Mouse (Mus musculus) hindbrain, postnatal 0 days (tissue): Measurements from ENCODE around the gene Selenoh. TPM values are rescaled to one million over a fixed set of nuclear protein-coding genes. Genes with fewer than 3 reads are reported as not detected.

ENCODE experiments used
- ATAC-seq: fragments of 200-750 bp; cut with Nextera tagmentation; 2 replicates; pipeline ENCODE4 v1.8.0; 2017; ENCODE audit warnings: mild to moderate bottlenecking, moderate TSS enrichment, moderate library complexity
- DNase-seq: peaks from one replicate; pipeline ENCODE4 v3.0.0-alpha.2; 2015; ENCODE audit warnings: low spot score
- H3K27ac ChIP-seq: fragments of 300-500 bp; sonication (generic); 2 replicates; pipeline ENCODE4 v1.5.1; 2014; ENCODE audit warnings: mild to moderate bottlenecking
- H3K27me3 ChIP-seq: fragments of 300-500 bp; sonication (generic); 2 replicates; pipeline ENCODE4 v1.6.1; 2014; ENCODE audit warnings: low read length, mixed read lengths; ENCODE audit not compliant: insufficient read depth
- H3K36me3 ChIP-seq: fragments of 300-500 bp; sonication (generic); 2 replicates; pipeline ENCODE4 v1.6.1; 2014; ENCODE audit warnings: low read length, mixed read lengths; ENCODE audit not compliant: insufficient read depth
- H3K4me1 ChIP-seq: fragments of 300-500 bp; sonication (generic); 2 replicates; pipeline ENCODE4 v1.6.1; 2014; ENCODE audit warnings: antibody characterized with exemption, low read length, mixed read lengths; ENCODE audit not compliant: insufficient read depth
- H3K4me2 ChIP-seq: fragments of 300-500 bp; sonication (generic); 2 replicates; pipeline ENCODE4 v1.6.1; 2014; ENCODE audit warnings: low read depth, mild to moderate bottlenecking, low read length, moderate library complexity, mixed read lengths
- H3K4me3 ChIP-seq: fragments of 300-500 bp; sonication (generic); 2 replicates; pipeline ENCODE4 v1.5.1; 2014; ENCODE audit warnings: low read length
- H3K9ac ChIP-seq: fragments of 300-500 bp; sonication (generic); replicated peaks from 2 replicates; pipeline ENCODE4 v1.6.1; 2014; ENCODE audit warnings: mild to moderate bottlenecking, low read length, moderate library complexity, mixed read lengths
- H3K9me3 ChIP-seq: fragments of 300-500 bp; sonication (generic); 2 replicates; pipeline ENCODE4 v1.6.1; 2016; ENCODE audit warnings: low read length, mixed read lengths
- CTCF ChIP-seq: IDR thresholded peaks from 2 replicates; pipeline ENCODE4 v1.5.1; 2016; ENCODE audit warnings: antibody characterized with exemption, control low read depth, low read depth
- WGBS: fragments of 180-500 bp; shearing (Covaris S2); extraction: QIAGEN DNeasy Blood & Tissue Kit; methylation state at CpG from one replicate; pipeline ENCODE4 v1.1.7; 2014; 5-methylcytosine and 5-hydroxymethylcytosine counted together
- polyA plus RNA-seq: library from polyadenylated mRNA; unstranded; fragments of >200 nt; fragmentation: Nextera tagmentation; extraction: Ambion mirVana; gene quantifications from 2 replicates; pipeline ENCODE4 v1.2.1, GENCODE M21; 2015
- total RNA-seq: library from RNA; depleted of rRNA; stranded (reverse); fragments of >200 nt; gene quantifications from 2 replicates; pipeline ENCODE4 v1.2.3, GENCODE M21; 2014

Selenoh gene
- total and polyA plus RNA-seq, 2 experiments from 2014 or later = 247 to 302 TPM

GRCm38 (mm10) chr2:84646138-84646537 is 24.4 kb downstream of the Selenoh start:
- DNase-seq = no peak
- ATAC-seq = no peak
- Histone ChIP-seq H3K36me3 (no peaks in the 10 kb centered on the region), H3K27ac (no peak overlapping the region), H3K4me3 (no peak overlapping the region), H3K4me2 (no peak overlapping the region), H3K9me3 (no peaks in the 10 kb centered on the region), H3K27me3 (no peaks in the 10 kb centered on the region), H3K4me1 (peaks cover 4% of the 10 kb centered on the region; the same call in 1 of the 2 replicates), H3K9ac (no peak overlapping the region)
- TF ChIP-seq CTCF = no peak
- WGBS = 77% methylated on average over 1 of the region's 1 CpGs

GRCm38 (mm10) chr2:84640833-84641232 is 29.7 kb downstream of the Selenoh start:
- no peak for TF ChIP-seq CTCF
- Histone ChIP-seq H3K4me2 (no peak overlapping the region), H3K4me3 (no peak overlapping the region), H3K9me3 (no peaks in the 10 kb centered on the region), H3K27me3 (no peaks in the 10 kb centered on the region), H3K9ac (no peak overlapping the region), H3K36me3 (no peaks in the 10 kb centered on the region), H3K4me1 (peaks cover 15% of the 10 kb centered on the region), H3K27ac (no peak overlapping the region)
- DNase-seq (no peak), ATAC-seq (no peak)

GRCm38 (mm10) chr2:84638428-84639220 is 31.9 kb downstream of the Selenoh start:
- ATAC-seq = no peak
- H3K27me3 ChIP-seq = no peaks in the 10 kb centered on the region
- H3K4me2 ChIP-seq = no peak overlapping the region; the same call in 1 of the 2 replicates
- WGBS = 61% methylated on average over 5 of the region's 5 CpGs
- no peak overlapping the region for H3K4me3 ChIP-seq
- no peaks in the 10 kb centered on the region for H3K36me3 ChIP-seq
- no peak for TF ChIP-seq CTCF
- peaks cover 33% of the 10 kb centered on the region for H3K4me1 ChIP-seq
- no peak for DNase-seq
- H3K9me3 ChIP-seq = no peaks in the 10 kb centered on the region
- H3K27ac ChIP-seq = peak overlapping the region; percentile 81; the same call in 1 of the 2 replicates
- no peak overlapping the region for H3K9ac ChIP-seq

- WGBS = 27% methylated on average over 7 of the region's 7 CpGs
- Histone ChIP-seq H3K36me3 (no peaks in the 10 kb centered on the region), H3K4me2 (no peak overlapping the region; the same call in 1 of the 2 replicates), H3K27me3 (no peaks in the 10 kb centered on the region), H3K4me3 (no peak overlapping the region), H3K27ac (peak overlapping the region; percentile 81), H3K9ac (no peak overlapping the region), H3K4me1 (peaks cover 33% of the 10 kb centered on the region), H3K9me3 (no peaks in the 10 kb centered on the region)
- no peak for TF ChIP-seq CTCF
- no peak for DNase-seq
- ATAC-seq = no peak
These were observed 33.0 kb downstream of the Selenoh start for GRCm38 (mm10) chr2:84637452-84638165.

- Histone ChIP-seq H3K4me1 (peaks cover 33% of the 10 kb centered on the region), H3K36me3 (no peaks in the 10 kb centered on the region), H3K9me3 (no peaks in the 10 kb centered on the region), H3K9ac (no peak overlapping the region), H3K4me2 (peak overlapping the region; percentile 30), H3K27me3 (no peaks in the 10 kb centered on the region), H3K27ac (peak overlapping the region; percentile 81), H3K4me3 (no peak overlapping the region)
- DNase-seq = no peak
- 12% methylated on average over 8 of the region's 8 CpGs for WGBS
- TF ChIP-seq CTCF = no peak
- no peak for ATAC-seq
These were observed 34.3 kb downstream of the Selenoh start for GRCm38 (mm10) chr2:84636231-84636741.

GRCm38 (mm10) chr2:84635611-84636010 is 35.0 kb downstream of the Selenoh start:
- no peaks in the 10 kb centered on the region for H3K9me3 ChIP-seq
- peak overlapping the region; percentile 81 for H3K27ac ChIP-seq
- DNase-seq (peak; percentile 86), ATAC-seq (peak; percentile 97)
- TF ChIP-seq CTCF = no peak
- H3K4me3 ChIP-seq = no peak overlapping the region
- no peak overlapping the region for H3K9ac ChIP-seq
- 1% methylated on average over 2 of the region's 2 CpGs for WGBS
- H3K4me1 ChIP-seq = peaks cover 33% of the 10 kb centered on the region
- no peaks in the 10 kb centered on the region for H3K36me3 ChIP-seq
- no peaks in the 10 kb centered on the region for H3K27me3 ChIP-seq
- peak overlapping the region; percentile 30 for H3K4me2 ChIP-seq
